Mouse (Mus musculus) ovary, postnatal 10 days (tissue): ENCODE results near the gene Rabac1.

Experiments
- DNase-seq: peaks from one replicate; pipeline ENCODE4 v3.0.0; 2022; ENCODE audit warnings: low spot score

Gene Rabac1

DNA sequence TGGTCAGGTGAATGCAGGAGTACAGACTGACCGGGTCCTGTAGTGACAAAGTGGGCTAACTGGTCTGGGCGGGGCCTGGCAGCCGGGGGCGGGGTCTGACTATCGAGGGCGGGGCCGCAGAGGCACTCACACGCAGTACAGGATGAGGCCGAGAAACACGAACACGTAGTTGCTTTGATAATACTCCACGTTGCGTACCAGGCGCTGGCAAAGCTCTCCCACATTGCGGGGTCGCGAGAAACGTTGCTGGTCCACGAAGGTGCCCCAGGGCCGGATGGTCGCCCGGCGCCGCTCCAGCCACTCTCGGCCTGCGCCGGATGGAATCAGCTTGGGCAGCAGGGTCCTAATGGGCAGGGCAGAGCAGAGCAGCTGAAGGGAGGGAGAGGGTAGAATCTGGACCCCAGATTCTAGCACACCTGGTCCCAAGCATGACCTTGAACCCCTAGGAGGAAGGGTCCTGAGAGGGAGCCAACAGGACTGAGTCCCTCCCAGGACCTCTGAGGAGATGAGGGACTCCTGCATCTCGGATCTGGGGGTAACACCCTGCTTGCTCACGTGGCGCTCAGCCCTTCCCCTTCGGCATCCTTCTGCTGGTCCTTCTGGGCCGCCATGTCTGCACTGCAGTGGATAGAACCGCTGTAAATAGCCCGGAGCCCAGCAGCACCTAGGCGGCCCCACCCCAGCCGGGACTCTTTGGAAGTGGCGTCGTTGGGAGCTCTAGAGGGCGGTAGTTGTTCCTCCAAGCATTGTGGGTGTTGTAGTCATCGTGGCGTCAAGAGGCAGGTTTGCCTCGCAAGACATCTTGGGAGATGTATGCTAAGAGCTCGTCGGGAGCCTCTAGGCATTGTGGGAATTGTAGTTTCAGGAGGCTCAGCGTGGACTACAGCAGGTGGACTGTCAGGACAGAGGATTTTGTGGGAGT is at the start of gene Rabac1:
Rabac1 (minus strand) TSS at position 783 of the 922 bp plus-strand sequence.
- peak; percentile 69 for DNase-seq

DNA sequence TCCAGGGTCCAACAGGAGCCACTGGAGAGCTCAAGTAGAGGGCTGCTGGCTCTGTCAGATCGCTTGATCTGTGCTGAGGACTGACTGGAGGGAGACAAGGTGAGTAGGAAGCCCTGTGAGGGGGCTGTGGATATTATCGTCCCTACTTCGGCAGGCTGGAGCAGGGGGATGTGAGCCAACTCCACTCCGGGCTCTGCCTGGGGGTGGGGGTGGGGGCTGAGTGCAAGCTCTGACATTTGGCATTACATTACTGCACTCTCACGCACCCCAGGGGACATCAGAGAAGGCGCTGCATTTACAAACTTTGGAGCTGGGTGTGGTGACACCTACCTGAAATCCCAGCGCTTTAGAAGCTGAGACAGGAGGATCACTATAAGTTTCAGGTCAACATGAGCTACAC is 39.0 kb upstream of the Rabac1 start:
- DNase-seq = no peak

DNA sequence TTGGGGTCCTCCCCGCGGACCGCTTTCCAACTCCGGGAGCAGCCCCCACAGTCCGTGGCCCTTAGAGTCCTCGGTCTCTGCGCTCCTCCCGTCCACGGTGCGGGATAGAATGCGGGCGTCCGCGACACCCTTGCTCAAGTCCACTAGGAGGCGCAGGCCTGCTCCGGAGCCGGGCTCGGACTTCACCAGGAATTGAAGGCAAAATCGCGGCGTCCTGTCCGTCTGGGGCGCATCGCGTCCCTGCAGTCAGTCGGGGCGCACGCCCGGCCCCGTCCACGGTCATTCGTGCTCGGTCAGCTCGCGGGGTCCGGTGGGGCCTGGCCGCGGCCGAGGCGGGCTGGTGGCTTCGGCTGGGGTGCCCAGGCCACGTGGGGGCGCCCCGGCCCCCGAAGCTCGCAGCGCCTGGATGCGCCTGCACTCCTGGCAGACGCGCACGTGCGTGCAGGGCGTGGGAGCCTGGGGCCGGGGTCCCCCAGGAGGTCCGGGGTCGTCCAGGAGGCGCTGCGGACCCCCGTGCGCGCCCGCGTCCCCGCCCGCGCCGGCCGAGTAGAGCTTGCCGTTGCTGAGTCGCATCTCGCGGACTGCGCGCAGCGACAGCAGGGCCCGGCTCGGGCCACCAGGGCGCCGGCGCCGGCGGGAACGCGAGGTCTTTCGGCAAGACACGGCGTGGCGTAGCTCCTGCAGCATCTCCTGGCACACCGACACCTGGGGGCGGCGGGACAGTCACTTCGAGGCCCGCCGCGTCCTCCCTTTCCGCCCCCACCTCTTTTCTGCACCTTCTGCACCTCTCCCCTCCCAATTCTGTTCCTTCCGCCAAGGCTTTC is 37.7 kb upstream of the Rabac1 start:
- no peak for DNase-seq

DNA sequence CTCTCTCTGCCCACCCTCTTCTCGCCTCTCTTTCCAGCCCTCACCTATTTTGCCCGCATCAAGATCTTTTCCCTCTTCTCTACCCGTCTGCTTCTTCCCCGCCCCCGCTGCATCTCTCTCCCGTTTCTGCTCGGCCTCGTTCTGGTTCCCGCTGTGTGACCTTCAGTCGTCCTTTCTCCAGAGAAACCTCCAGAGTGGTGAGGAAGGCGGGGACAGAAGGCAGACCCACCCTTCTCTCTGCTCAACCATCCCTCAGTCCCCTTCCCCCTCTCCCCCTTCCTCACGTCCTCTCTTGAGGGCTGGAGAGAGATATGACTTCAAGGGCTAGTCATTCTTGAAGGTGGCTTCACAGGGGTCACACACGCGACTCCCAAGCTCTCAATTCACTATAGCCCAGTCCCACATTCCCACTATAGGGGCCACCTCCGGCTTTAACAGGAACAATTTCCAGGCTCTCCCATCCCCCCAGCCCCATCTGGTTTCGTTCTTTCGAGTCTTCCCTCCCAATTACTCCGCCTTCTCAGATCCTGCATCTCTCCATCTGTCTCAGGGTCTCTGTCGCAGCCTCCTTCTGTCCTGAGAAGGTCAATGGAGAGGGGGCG is 36.6 kb upstream of the Rabac1 start:
- DNase-seq = no peak

DNA sequence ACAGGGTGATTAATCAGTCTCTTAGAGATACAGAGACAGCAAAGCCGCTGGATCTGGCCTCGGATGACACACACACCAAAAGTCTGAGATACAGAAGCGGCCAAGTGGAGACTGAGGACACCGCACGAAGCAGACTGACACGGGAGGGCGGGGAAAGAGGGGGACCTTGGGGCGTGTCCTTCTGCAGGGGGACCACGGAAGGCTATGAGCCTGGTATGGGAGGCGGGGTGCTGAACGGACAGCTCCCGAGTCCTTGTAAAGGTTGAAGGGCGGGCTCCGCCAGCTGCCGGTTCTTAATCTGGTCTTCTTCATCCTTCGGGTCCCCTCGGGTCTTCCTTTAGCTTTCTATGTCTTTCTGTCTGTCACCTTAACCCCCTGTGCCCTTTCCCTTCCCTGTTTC is 36.1 kb upstream of the Rabac1 start:
- DNase-seq = peak; percentile 15

DNA sequence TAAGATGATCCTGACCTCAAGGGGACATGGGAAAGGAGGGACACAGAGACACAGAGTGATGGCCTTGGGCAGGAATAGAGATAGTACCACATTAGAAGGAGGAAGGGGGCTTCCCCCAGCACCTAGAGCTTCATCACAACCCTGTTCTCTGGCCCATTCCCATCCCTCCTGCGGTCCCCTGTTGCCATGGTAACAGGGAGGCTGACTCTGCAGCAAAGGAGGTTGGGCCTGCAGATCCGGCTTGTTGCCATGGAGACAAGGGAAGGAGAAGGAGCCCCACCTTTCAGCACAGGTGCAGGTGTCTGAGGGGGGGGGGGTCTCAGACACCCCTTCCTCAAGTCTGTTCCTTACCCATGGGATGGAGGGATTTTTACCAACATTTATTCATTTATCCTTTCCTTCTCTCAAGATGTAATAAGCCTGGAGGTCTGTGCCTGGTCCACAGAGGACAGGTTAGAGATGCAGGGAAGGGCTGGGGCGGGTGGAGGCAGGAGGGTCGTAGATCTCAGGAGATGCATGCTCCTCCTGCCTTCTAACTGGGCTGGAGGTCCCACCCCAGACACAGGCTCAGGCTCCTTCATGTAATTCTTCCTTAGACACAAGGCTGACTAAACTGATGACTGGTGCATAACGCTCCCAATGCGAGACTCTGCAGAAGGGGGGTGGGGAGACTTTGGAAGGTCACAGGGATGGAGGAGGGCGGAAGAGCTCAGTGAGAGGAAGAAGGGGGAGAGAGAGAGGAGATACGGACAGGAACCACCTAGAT is 35.2 kb upstream of the Rabac1 start:
- DNase-seq = no peak

DNA sequence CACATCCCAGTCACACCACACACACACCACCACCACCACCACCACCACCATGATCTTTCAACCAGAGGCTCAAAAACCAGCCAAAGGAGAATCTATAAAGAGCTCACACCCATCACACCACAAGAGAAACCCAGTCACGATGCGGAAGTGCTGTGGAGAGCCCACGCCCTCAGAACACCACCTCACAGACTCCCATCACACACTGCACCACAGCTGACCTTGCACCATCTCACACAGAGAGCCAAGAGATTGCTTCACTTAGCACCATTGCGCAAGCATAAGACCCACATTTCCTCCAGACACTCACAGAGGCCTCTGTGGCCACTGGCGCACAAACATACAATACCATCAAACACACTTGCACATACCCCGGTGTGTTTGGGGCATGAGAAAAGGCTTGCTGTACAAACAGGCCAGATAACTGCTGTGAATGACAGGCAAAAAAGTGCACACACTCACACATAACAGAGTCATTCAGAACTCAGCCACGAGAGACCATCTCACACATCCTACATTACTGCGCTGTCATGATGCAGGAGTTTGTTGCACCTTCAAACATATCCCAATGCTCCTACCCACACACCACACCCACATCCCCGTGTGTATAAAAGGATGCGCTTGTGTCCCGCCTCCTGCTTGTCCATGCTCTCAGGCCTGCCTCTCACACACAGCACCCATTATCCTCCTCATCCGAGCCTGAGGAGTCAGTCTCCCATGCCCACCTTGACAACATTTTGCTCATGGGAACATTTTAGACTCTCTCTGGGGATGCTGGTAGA is 34.2 kb upstream of the Rabac1 start:
- no peak for DNase-seq

DNA sequence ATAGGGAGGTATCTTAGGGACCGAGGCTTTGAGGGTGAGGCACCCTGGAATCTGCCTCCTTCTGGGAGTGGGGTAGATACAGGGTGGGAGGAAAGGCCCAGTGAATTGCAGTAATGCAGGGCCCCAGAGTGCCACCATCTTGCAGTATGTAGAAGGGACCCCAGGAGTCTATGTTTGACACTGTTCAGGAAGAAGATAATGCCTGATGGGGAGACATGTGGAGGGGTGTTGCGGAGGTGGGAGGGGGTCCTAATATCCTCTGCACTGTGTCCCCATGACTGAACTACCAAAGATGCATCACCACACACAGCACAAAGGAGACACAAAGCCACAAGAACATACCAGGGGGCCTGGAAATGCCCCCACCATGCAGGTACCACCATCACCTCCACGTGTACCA is 33.6 kb upstream of the Rabac1 start:
- DNase-seq = no peak

DNA sequence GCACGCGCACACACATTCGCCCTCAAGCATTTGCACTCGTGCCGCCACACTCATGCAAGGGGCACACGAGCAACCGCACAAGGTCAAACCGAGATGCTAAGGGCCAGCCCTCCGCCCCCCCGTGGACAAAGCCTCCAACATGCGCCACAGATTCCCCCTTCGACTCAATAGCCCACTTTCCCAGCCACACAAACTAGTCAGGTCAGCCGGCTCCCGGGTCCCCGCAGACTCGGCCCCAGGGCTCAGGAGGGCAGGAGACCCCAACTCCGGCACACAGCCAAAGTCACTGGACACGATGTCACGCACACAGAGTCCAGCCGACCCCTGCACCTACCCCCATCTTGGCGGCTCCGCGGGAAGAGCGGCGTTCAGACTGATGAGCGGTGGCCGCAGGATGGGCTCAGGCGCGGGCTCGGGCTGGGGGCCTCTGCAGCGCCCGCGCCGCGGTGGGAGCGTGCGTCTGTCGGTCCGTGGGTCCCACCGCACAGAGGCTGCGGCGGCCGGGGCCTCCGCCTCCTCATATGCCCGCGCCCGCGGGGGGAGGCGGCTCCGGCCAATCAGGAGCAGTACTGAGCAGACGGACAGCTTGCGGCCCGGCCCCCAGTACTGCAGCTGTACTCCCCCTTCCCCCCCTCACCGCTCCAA is 33.0 kb upstream of the Rabac1 start, which contains the start of gene Atp1a3:
Atp1a3 (minus strand) TSS at position 538 of the 645 bp plus-strand sequence.
- no peak for DNase-seq

DNA sequence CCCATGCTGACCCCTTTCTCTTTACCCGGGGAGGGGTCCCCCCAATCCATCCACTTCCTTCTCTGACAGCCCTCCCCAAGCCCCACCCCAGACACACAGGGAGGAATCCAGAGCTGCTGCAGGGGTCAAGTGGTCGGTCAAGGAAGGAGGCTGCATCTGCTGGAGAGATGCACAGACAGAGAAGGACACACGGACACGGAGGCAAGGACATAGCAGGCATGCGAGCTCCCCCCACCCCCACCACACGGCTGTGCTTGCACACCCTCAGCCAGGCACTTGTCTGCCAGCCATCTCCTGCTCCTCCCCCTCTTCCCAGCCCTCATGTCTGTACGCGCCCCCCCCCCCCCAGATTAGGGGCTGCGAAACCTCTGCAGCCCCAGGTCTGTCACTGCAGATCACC is 32.3 kb upstream of the Rabac1 start:
- DNase-seq = no peak

DNA sequence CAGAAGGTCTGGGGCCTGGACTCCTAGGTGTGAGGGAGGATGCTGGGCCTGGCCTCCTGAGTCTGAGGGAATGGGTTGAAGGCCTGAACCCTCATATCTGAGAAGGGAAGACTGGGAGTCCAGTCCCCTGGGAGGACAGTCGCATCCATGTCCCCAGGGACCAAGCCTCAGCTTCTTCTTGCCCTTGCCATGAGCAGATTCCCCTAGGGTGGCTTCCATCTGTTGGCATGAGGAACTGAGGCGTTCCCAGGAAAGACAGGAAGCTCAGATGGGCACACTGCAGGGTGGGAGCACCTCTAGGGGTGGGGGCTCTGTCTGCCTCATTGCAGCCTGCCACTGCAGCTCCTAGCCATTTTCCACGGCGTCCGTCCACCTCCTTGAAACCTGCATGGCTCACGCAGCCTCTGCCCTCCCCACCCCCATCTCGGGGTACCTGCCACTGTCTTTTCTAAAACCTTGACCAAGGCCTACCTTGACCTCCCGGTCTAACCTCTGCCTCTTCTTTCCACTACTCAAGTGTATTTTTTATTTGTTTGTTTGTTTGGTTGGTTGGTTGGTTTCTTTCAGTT is 31.4 kb upstream of the Rabac1 start:
- no peak for DNase-seq

DNA sequence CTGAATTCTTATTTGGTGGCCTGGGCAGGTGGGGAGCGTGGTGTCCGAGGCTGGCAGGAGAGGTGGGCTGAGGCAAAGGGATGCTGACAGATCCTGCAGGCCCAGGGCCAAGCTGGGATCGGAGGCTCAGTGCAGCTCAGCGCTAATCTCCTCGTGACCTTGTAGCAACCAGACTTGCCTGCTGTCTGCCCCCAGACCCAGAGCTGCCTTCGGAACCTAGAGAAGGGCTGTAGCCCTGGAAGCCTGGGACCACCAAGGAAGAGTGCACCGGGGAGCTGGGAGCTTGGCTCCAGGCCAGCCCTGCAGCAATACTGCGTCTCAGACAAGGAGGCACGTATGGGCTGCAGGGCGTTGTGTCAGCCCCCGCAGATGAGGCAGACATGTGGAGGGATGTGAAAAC is 30.7 kb upstream of the Rabac1 start:
- no peak for DNase-seq

DNA sequence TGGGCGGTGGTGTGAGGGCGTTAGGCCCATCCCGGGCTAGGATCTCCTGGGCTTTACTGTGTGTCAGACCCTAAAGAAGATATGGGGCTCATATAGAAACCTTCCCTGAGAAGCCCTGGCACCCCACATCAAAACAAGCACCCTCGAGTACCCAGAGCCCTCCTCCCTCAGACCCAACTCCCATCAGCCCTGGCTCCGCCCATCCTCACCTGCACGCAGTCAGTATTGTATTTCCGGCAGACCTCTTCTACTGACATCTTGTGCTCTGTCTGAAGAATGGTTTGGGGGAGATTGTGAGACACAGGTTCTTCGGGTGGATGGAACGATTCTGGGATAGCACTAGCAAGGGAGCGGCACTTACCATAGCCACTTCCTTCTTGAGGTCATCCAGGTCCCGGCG is 28.2 kb upstream of the Rabac1 start:
- DNase-seq = no peak

DNA sequence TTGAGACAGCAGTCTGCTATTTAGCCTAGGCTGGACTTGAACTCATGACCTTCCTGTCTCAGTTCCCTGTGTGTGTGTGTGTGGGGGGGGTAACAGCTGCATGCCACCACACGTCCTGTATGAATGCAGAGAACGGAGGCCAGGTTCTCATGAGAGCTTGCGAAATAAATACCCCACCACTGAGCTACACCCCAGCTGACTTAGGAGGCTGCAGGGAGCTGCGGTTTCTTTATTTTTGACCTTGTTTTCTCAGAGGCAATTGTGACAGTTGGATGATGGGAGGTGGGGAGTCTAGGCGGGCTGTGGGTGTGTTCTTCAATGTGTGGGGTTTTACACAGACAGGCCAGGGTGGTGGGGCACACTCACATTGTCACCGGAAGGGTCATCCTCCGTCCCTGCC is 27.7 kb upstream of the Rabac1 start:
- DNase-seq = no peak

DNA sequence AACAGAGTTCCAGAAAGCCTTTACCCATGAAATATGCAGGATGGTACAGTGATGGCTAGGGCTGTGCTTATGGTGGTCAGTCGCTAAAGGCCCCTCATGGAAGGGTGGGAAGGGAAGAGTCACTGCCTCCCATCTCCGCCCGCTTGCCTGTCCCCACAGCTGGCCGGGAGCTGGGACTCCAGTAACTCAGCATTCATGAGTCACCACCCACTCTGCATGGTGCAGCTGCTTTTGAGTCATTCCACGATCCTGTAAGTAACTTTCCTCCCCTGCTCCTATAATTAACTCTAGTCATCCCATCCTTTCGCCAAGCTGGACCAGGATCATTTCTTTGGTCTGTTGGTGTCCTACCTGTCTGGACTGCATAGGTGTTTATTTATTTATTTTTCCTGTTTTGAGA is 20.5 kb upstream of the Rabac1 start:
- DNase-seq = no peak

DNA sequence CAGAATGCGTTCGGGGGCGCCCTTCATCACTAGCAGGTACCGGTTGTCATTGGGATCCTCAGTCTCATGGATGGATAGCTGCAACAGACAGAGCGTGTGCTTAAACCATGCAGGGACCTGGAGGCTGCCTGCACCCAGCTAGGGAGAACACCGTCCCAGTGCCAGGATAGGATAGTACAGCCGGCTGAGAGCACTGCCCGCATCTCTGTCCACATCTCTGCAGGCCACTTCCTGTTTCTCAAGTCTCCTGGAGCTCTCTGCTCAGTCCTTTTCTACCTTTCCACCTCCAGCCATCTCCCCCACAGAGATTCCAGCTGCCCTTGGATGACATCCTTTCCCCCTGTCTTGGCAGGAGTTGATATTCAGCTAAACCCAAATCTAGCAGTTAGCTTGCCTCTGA is 17.9 kb upstream of the Rabac1 start:
- DNase-seq = no peak

DNA sequence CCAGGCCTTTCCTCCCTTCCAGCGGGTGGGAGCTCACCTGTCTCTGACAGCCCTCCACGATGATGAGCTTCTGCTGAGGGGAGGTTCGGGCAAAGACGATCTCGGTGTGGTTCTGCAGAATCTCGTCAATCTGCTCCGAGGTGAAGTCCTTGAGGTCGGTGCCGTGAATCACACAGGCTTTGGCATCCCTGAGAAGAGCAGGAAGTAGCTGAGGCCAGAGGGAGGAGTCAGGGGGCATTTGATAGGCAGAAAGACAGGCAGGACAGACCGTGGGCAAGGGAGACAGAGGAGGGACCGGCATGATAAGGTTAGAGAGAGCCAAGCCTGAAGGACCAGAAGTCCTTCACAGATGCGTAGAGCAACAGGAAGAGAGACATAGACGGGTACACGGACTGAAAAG is 15.4 kb upstream of the Rabac1 start:
- DNase-seq = no peak

DNA sequence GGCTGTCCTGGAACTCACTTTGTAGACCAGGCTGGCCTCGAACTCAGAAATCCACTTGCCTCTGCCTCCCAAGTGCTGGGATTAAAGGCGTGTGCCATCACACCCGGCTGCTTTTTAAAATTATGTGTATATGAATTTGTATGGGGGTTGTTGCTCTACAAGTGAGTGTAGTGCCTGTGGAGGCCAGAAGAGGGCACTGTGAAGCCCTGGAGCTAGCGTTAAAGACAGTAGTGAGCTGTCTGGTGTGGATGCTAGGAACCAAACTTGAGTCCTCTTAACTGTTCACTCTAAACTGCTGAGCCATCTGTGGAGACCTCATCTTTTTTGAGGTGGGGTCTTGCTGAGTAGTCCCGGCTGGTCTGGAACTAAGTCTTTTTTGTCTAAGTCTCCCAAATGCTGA is 13.2 kb upstream of the Rabac1 start:
- no peak for DNase-seq

DNA sequence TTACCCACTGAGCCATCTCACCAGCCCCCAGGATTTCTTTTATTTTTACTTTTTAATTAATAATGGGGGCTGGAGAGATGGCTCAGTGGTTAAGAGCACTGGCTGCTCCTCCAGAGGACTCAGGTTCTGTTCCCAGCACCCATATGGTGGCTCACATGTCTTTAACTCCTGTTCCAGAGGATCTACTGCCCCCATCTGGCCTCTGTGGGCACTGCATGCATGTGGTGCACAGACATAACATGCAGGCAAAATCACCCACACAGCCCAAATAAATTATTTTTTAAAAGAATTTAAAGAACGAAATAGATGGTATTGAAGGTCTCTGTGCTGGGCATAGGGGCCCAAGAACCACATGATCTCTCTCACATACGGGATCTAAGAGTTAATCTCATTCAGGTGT is 11.8 kb upstream of the Rabac1 start:
- no peak for DNase-seq

DNA sequence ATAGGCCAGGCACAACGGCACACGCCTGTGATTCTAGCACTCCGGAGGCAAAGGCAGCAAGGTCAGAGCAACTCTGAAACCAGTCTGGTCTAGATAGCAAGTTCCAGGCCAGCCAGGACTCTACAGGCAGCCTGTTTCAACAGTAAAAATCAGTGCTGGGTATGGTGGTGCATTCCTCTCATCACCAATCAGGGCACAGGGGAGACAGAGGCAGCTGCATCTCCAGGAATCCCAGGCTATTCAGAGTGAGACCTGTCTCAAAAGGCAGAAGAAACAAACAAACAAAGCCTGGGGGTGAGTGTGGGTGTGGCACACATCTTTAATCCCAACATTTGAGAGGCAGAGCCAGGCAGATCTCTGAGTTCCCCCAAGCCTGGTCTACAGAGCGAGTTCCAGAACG is 10.8 kb upstream of the Rabac1 start:
- no peak for DNase-seq
